Mouse (Mus musculus) stomach, embryonic 14.5 days (tissue): ENCODE data around the gene Cplx2. TPM values are rescaled to one million over a fixed set of nuclear protein-coding genes. Genes with fewer than 3 reads are reported as not detected.

Experiments used
- ATAC-seq: fragments of 200-750 bp; cut with Nextera tagmentation; 2 replicates; pipeline ENCODE4 v1.8.0; 2017; ENCODE audit warnings: low read depth, moderate TSS enrichment; ENCODE audit not compliant: insufficient number of reproducible peaks, insufficient read depth, low FRiP score
- H3K27ac ChIP-seq: fragments of 300-500 bp; sonication (generic); 2 replicates; pipeline ENCODE4 v1.5.1; 2014; ENCODE audit warnings: mild to moderate bottlenecking, low read length, moderate library complexity, mixed read lengths
- H3K27me3 ChIP-seq: fragments of 300-500 bp; sonication (generic); 2 replicates; pipeline ENCODE4 v1.6.1; 2014; ENCODE audit warnings: low read length, control low read depth, mixed read lengths; ENCODE audit not compliant: control insufficient read depth, insufficient read depth
- H3K36me3 ChIP-seq: fragments of 300-500 bp; sonication (generic); 2 replicates; pipeline ENCODE4 v1.6.1; 2014; ENCODE audit warnings: mild to moderate bottlenecking, control low read depth, low read length, moderate library complexity, mixed read lengths; ENCODE audit not compliant: control insufficient read depth, insufficient read depth
- H3K4me1 ChIP-seq: fragments of 300-500 bp; sonication (generic); 2 replicates; pipeline ENCODE4 v1.6.1; 2014; ENCODE audit warnings: low read length, control low read depth, mixed read lengths; ENCODE audit not compliant: control insufficient read depth, insufficient read depth
- H3K4me2 ChIP-seq: fragments of 300-500 bp; sonication (generic); replicated peaks from 2 replicates; pipeline ENCODE4 v1.6.1; 2014; ENCODE audit warnings: low read depth, low read length, control low read depth
- H3K4me3 ChIP-seq: fragments of 300-500 bp; sonication (generic); 2 replicates; pipeline ENCODE4 v1.5.1; 2014; ENCODE audit warnings: low read depth, low read length, control low read depth
- H3K9ac ChIP-seq: fragments of 300-500 bp; sonication (generic); replicated peaks from 2 replicates; pipeline ENCODE4 v1.6.1; 2014; ENCODE audit warnings: low read depth, mild to moderate bottlenecking, control low read depth, low read length, moderate library complexity, mixed read lengths
- H3K9me3 ChIP-seq: fragments of 300-500 bp; sonication (generic); 2 replicates; pipeline ENCODE4 v1.6.1; 2016; ENCODE audit warnings: low read depth, low read length, control low read depth; ENCODE audit not compliant: control insufficient read depth
- whole genome bisulfite sequencing: fragments of 180-500 bp; shearing (Covaris S2); extraction: QIAGEN DNeasy Blood & Tissue Kit; methylation state at CpG from one replicate; pipeline ENCODE4 v1.1.7; 2014; 5-methylcytosine and 5-hydroxymethylcytosine counted together
- polyA plus RNA-seq: library from polyadenylated mRNA; unstranded; fragments of >200 nt; fragmentation: Nextera tagmentation; extraction: Ambion mirVana; gene quantifications from 2 replicates; pipeline ENCODE4 v1.2.1, GENCODE M21; 2014

Cplx2 gene
- polyA plus RNA-seq, 1 experiment from 2014 or later: 7.7 TPM

DNA sequence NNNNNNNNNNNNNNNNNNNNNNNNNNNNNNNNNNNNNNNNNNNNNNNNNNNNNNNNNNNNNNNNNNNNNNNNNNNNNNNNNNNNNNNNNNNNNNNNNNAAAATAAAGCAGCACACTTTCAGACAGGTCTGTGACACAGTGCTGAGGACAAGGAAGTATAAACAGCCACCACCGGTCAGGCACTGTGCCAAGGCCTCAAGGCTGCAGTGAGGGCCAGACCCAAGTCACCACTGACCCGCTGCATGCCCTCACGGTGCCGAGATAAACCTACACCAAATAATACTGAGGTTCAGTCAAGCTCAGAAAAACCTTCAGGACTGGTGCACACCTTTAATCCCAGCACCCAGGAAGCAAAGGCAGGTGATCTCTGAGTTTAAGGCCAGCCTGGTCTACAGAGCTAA is 13.7 kb upstream of the Cplx2 start:
- no peaks in the 10 kb centered on the region for H3K36me3 ChIP-seq

DNA sequence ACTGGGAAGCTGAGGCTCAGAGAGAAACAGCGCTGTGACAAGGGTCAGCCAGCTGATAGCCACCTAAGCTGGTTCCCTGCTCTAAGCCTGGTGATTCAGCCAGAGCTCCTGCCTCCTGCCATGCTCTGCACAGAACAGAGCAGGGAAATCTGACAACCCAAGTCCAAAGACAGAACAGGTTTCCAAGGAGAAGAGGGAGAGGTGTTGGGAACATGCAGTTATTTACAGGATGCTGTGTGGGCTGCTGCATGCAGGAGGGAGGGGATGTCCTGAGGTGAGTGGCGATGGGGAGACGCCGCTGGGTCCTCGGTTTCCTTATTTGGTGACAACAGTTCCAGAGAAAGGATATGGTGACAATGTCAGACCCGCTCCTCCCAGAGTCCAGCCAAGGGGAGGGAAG is 12.0 kb upstream of the Cplx2 start:
- H3K36me3 ChIP-seq: no peaks in the 10 kb centered on the region
- H3K4me1 ChIP-seq: no peaks in the 10 kb centered on the region
- no peak overlapping the region for H3K4me2 ChIP-seq
- no peak overlapping the region for H3K27ac ChIP-seq
- no peak overlapping the region for H3K4me3 ChIP-seq
- H3K27me3 ChIP-seq: no peaks in the 10 kb centered on the region
- ATAC-seq: no peak
- no peak overlapping the region for H3K9ac ChIP-seq
- H3K9me3 ChIP-seq: no peaks in the 10 kb centered on the region
- 90% methylated on average over 6 of the region's 6 CpGs for WGBS

More for the DNA sequence above, 13.7 kb upstream of the Cplx2 start:
- Histone ChIP-seq H3K9me3 (no peaks in the 10 kb centered on the region), H3K4me3 (no peak overlapping the region), H3K27me3 (no peaks in the 10 kb centered on the region), H3K4me2 (no peak overlapping the region), H3K27ac (no peak overlapping the region), H3K9ac (no peak overlapping the region), H3K4me1 (no peaks in the 10 kb centered on the region)
- WGBS: 60% methylated on average over 4 of the region's 4 CpGs
- no peak for ATAC-seq

DNA sequence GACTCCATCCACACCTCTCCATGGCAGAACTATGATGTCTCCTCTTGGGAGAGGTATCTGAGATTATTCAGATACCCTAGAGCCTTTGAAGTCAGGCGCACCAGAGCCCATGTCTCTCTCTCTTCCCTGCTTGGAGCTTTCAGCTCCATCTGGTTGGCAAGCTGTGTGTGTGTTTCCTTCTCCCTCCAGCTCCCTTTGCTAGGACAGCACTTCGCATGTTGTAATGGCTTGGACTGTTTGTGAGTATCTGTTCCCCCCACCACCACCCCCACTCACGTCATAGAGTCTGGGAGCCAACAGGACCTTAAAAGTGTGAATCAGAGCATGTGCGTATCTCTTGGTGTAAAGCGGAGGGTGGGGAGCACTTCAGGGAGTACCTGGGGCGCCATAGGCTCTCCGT is 6.5 kb upstream of the Cplx2 start:
- Histone ChIP-seq H3K9me3 (no peaks in the 10 kb centered on the region), H3K27me3 (no peaks in the 10 kb centered on the region)

DNA sequence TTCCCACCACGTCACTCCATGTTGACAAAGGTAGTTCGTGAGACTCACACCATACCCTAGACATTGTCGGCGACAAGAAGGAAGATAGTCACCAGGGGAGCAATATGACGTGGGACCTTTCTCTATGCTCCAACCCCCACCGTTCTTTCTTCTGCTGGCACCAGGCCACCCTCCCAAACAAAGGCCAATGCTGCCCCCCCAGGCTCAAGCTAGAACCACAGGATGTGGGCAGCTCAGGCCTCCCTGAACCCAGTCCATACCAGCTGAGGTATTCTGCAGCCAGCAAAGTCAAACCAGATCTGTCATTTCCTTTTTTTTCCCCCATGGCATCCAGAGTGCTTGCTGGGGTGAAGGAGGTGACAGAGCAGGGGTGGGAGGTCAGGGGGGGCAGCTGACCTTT is 3.4 kb upstream of the Cplx2 start:
- Histone ChIP-seq H3K4me2 (no peak overlapping the region), H3K27me3 (no peaks in the 10 kb centered on the region), H3K4me3 (no peak overlapping the region), H3K4me1 (peaks cover 19% of the 10 kb centered on the region; the same call in 1 of the 2 replicates), H3K9ac (no peak overlapping the region), H3K9me3 (no peaks in the 10 kb centered on the region), H3K27ac (no peak overlapping the region), H3K36me3 (no peaks in the 10 kb centered on the region)
- no peak for ATAC-seq
- WGBS: 77% methylated on average over 6 of the region's 6 CpGs

More for the DNA sequence above, 6.5 kb upstream of the Cplx2 start:
- no peak overlapping the region for H3K27ac ChIP-seq
- no peak for ATAC-seq
- no peak overlapping the region for H3K4me2 ChIP-seq
- H3K4me3 ChIP-seq: no peak overlapping the region
- 78% methylated on average over 7 of the region's 7 CpGs for WGBS
- H3K4me1 ChIP-seq: no peaks in the 10 kb centered on the region
- no peaks in the 10 kb centered on the region for H3K36me3 ChIP-seq
- H3K9ac ChIP-seq: no peak overlapping the region

- Histone ChIP-seq H3K27me3 (no peaks in the 10 kb centered on the region), H3K4me1 (peaks cover 19% of the 10 kb centered on the region; the same call in 1 of the 2 replicates), H3K36me3 (no peaks in the 10 kb centered on the region), H3K9ac (no peak overlapping the region), H3K4me3 (no peak overlapping the region), H3K9me3 (no peaks in the 10 kb centered on the region), H3K27ac (no peak overlapping the region), H3K4me2 (no peak overlapping the region)
- no peak for ATAC-seq
- WGBS: 76% methylated on average over 9 of the region's 9 CpGs
Measured at GRCm38 (mm10) chr13:54368181-54368580, 3.0 kb upstream of the Cplx2 start.

GRCm38 (mm10) chr13:54371387-54372330 is 510 bp downstream of the Cplx2 start:
- no peaks in the 10 kb centered on the region for H3K9me3 ChIP-seq

GRCm38 (mm10) chr13:54372665-54373064 is 1.5 kb downstream of the Cplx2 start:
- no peak overlapping the region for H3K9ac ChIP-seq
- peaks cover 33% of the 10 kb centered on the region for H3K4me1 ChIP-seq
- no peaks in the 10 kb centered on the region for H3K9me3 ChIP-seq
- WGBS: 2% methylated on average over 16 of the region's 16 CpGs
- H3K27me3 ChIP-seq: no peaks in the 10 kb centered on the region
- H3K36me3 ChIP-seq: no peaks in the 10 kb centered on the region
- no peak overlapping the region for H3K27ac ChIP-seq
- no peak overlapping the region for H3K4me3 ChIP-seq
- ATAC-seq: no peak
- H3K4me2 ChIP-seq: 0 out of 2 replicates have a peak overlapping the region, but pooled peaks have one; percentile 49

More at GRCm38 (mm10) chr13:54371387-54372330, 510 bp downstream of the Cplx2 start:
- Histone ChIP-seq H3K27me3 (no peaks in the 10 kb centered on the region), H3K4me3 (peak overlapping the region; percentile 27), H3K4me2 (peak overlapping the region; percentile 49), H3K4me1 (peaks cover 30% of the 10 kb centered on the region), H3K27ac (no peak overlapping the region), H3K36me3 (no peaks in the 10 kb centered on the region), H3K9ac (no peak overlapping the region)
- under 1% methylated on average over 59 of the region's 59 CpGs for WGBS
- peak; percentile 88 for ATAC-seq

GRCm38 (mm10) chr13:54374106-54374706 is 3.1 kb downstream of the Cplx2 start:
- 42% methylated on average over 9 of the region's 9 CpGs for WGBS
- no peak overlapping the region for H3K4me3 ChIP-seq

More at GRCm38 (mm10) chr13:54374106-54374706, 3.1 kb downstream of the Cplx2 start:
- no peaks in the 10 kb centered on the region for H3K9me3 ChIP-seq
- H3K27me3 ChIP-seq: no peaks in the 10 kb centered on the region
- H3K4me2 ChIP-seq: no peak overlapping the region
- no peak overlapping the region for H3K27ac ChIP-seq
- peaks cover 33% of the 10 kb centered on the region for H3K4me1 ChIP-seq
- H3K36me3 ChIP-seq: no peaks in the 10 kb centered on the region
- no peak for ATAC-seq
- H3K9ac ChIP-seq: no peak overlapping the region
